In genomic region chr14:120374786-120375185, GRCm38 (mm10) we compare ENCODE assay signal across 24 mouse cellular contexts.
DNase-seq lines count a peak whose midpoint lies in the region; ATAC-seq and TF ChIP-seq lines count a peak whose summit lies in the region.
"Had no signal": no experiment of that assay in that cellular context is flagged by ENCODE, and none has a peak within 500 bp of the region (broad histone marks: within the 10 kb centered on the region; RNA-seq: fewer than 3 reads in every experiment).

No protein-coding gene starts in this region.

- ATAC-seq in frontal cortex, adult (ENCODE audit: low TSS enrichment) = peak; percentile 83
- ATAC-seq: CD4-positive, CD25-positive, alpha-beta regulatory T cell, adult 4 months; forebrain, embryonic 14.5 days; intestine, embryonic 15.5 days; liver, embryonic 12.5 days had no signal

- H3K27ac ChIP-seq in left cerebral cortex, adult 2 months = peak overlapping the region; percentile 42; the same call in 1 of the 2 replicates
- H3K27ac ChIP-seq: embryonic facial prominence, embryonic 13.5 days; hindbrain, embryonic 15.5 days; intestine, embryonic 15.5 days; liver, embryonic 12.5 days; macrophage; midbrain, embryonic 10.5 days; neural tube, embryonic 12.5 days had no signal

- DNase-seq in frontal cortex, postnatal 10 days (ENCODE audit: low spot score in 2 of 2) = no peak
- DNase-seq in left cerebral cortex, adult 2 months (ENCODE audit: extremely low spot score in 1 of 2, low spot score in 2 of 2) = peak; percentile 40 to 57
- no peak for DNase-seq in left cerebral cortex, postnatal 10 days (ENCODE audit: extremely low spot score in 1 of 2, low spot score in 2 of 2)
- DNase-seq in left cerebral cortex, postnatal 25 days (ENCODE audit: low spot score in 2 of 2) = peak; percentile 65 to 94
- DNase-seq in telencephalon, adult 2 months (ENCODE audit: low read depth, low spot score) = peak; percentile 89
- DNase-seq in thymus, adult 18-20 months = no peak
- DNase-seq: adrenal gland, postnatal 14 days; cerebellum, adult 11 months; cerebellum, postnatal 10 days; heart, adult 18-20 months; heart, postnatal 36 days; kidney, postnatal 36 days; lung, embryonic 14.5 days; thymus, postnatal 25 days had no signal

- no peak for TF ChIP-seq CTCF in left cerebral cortex, adult 2 months (IDR thresholded peaks at IDR 0.05)

- no peak overlapping the region for H3K4me3 ChIP-seq in left cerebral cortex, adult 2 months
- H3K4me3 ChIP-seq: embryonic facial prominence, embryonic 13.5 days; hindbrain, embryonic 15.5 days; intestine, embryonic 15.5 days; liver, embryonic 12.5 days; midbrain, embryonic 10.5 days; neural tube, embryonic 12.5 days had no signal

- intact Hi-C loops in left cerebral cortex, adult 2 months (cut with DNase I) = no loop called here
- intact Hi-C loops in left cerebral cortex, postnatal 10 days (cut with DNase I) = no loop called here
- intact Hi-C loops in left cerebral cortex, postnatal 25 days (cut with DNase I) = no loop called here

Comparison
In these comparisons a context has a peak if more than half of its experiments do, and no peak if none do; other contexts are left out.
1. DNase-seq: peak in left cerebral cortex, adult 2 months (2 of 2), left cerebral cortex, postnatal 25 days (2 of 2) and telencephalon, adult 2 months (single experiment); none in frontal cortex, postnatal 10 days (0 of 2), left cerebral cortex, postnatal 10 days (0 of 2) and thymus, adult 18-20 months (0 of 2).